Mouse (Mus musculus) neutrophil, adult 5-6 weeks (primary cell): ENCODE results near the gene Ganc. TPM values are rescaled to one million over a fixed set of nuclear protein-coding genes. Genes with fewer than 3 reads are reported as not detected.
A peak's percentile ranks its signal among the peaks of the same experiment; 100 is the strongest.

Experiments used
- ATAC-seq: fragments of 151-379, 151-347 bp; 2 replicates; pipeline ENCODE4 v1.8.0; 2017; ENCODE audit warnings: mild to moderate bottlenecking, moderate TSS enrichment; ENCODE audit not compliant: insufficient number of reproducible peaks, poor library complexity, low FRiP score, severe bottlenecking; ENCODE audit errors: extremely low read depth
- total RNA-seq: library from RNA; stranded (forward); fragments of 200-1000 nt; gene quantifications from 2 replicates; pipeline ENCODE4 v1.2.3, GENCODE M21; 2017

The Ganc gene
- total RNA-seq, 1 experiment from 2014 or later = 64.7 TPM

DNA sequence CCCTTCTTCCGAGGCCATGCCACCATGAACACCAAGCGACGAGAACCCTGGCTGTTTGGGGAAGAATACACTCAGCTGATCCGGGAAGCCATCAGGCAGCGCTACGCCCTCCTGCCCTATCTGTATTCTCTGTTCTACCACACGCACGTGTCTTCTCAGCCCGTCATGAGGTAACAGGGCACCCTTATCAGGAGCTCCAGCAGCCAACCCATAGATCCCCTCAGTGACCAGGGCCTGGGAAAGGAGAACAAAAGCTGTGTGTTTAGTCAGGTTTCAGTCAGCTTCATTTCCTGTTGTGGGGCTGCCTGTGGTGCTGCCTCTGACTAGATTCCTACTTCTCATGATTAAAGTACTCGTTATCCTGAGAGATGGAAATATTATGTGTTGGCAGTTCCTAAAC lies 42.7 kb downstream of the Ganc start:
- ATAC-seq = no peak

- no peak for ATAC-seq
Measured at GRCm38 (mm10) chr2:120447306-120447705, 43.6 kb downstream of the Ganc start.

GRCm38 (mm10) chr2:120450724-120451123 lies 47.0 kb downstream of the Ganc start:
- ATAC-seq = no peak

- ATAC-seq = no peak
Measured at GRCm38 (mm10) chr2:120452600-120452999, 48.9 kb downstream of the Ganc start.

DNA sequence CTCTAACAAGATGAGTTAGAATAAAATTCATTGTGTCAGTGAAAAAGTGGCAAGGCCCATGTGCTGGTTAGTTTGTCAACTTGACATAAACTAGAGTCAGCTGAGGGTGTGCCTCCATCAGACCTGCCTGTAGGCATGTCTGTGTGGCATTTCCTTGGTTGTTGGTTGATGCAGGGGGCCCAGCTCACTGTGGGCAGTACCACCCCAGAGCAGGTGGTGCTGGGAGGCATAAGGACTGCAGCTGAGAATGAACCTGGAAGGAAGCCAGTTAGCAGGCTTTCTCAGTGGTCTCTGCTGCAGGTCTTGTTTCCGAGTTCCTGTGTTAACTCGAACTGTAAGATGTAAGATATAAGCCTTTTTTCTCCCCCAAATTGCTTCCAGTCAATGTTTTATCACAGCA lies 51.3 kb downstream of the Ganc start:
- ATAC-seq = no peak

DNA sequence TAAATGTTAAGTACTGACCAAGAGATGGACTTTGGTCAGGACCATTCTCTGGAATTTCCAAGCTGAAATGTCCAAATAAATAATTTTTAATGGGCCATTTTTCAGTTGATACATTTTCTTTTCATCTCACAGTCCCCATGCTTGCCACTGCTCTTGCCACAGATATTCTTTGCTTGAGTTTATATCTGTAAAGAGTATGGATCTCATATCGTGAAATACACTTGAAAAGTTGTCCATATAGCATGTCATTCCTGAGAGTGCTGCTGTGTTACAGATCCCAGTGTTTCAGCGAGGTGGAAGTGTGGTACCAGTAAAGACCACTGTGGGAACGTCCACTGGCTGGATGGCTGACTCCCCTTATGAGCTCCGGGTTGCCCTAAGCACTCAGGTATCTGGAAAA lies 52.0 kb downstream of the Ganc start, which contains the start of gene Capn3:
Capn3 (plus strand) TSS at position 301 of the 400 bp plus-strand sequence.
- ATAC-seq = no peak

- no peak for ATAC-seq
Measured at GRCm38 (mm10) chr2:120460216-120460615, 56.5 kb downstream of the Ganc start.

GRCm38 (mm10) chr2:120463328-120463727 lies 59.6 kb downstream of the Ganc start:
- no peak for ATAC-seq

- ATAC-seq = no peak
Measured at GRCm38 (mm10) chr2:120464091-120464490, 60.4 kb downstream of the Ganc start.

DNA sequence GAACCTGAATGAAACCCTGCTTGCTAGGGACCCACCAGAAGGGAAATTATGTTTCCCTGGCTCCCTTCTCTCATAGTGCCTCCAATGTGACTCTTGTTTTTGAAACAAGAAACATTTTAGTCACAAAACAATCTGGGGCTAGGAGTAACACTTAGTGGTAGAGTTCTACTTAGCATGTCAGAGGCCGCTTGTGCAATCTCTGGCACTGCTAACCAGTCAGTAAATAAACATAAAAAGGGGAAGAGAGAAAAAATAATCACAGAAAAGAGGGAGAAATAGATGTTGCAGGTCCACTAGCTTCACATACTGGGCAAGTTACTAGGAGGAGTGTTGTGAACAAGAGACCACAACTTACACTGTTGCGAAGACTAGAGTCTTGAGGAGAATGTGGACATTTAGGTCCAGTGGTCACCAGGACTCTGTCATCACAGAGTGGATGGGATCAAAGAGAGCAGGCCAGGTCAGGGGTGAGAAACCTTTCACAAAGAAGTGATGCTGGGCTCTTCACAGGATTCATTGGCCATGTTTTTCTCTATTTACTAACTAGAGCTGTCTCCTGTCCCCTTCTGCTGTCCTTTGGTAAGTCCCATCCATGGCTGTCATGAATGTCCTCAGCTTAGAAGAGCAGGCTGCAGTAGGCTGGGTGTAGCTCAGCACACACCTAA lies 61.2 kb downstream of the Ganc start:
- ATAC-seq = no peak

GRCm38 (mm10) chr2:120465397-120465785 lies 61.7 kb downstream of the Ganc start:
- ATAC-seq = no peak

- no peak for ATAC-seq
Measured at GRCm38 (mm10) chr2:120468011-120468410, 64.3 kb downstream of the Ganc start.

DNA sequence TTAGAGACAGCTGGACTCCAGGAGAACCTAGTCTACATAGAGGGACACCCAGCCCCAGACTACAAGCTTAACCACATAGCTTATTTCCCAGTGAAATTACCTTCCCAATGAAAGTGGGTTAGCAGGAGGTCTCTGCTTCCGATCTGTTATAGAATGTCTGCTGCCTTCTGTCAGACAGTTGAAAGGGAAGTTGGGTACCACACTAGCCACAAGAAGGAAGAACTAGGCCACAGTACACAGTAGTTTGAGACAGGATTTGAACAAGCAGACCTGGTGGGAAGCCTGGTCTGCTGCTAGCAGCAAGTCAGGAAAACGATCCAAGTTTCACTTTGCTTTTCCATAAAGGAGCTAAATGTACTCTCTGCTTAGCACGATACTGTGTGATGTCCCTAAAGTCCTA lies 65.5 kb downstream of the Ganc start:
- no peak for ATAC-seq

DNA sequence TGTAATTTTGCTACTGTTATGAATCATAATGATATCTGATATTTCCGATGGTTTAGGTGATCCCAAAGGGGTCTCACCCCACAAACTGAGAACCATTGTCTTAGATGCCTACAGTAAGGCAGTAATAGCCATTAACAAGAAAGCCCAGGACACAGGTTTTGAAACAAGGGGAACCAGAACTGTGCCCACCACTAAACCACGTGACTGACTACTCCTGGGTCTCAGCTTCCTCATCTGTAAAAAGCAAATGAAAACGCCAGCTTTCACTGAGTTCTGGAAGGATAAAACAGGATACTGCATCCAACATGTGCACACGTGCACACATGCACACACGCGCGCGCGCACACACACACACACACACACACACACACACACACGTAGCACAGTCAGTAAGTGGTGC lies 66.0 kb downstream of the Ganc start:
- no peak for ATAC-seq

DNA sequence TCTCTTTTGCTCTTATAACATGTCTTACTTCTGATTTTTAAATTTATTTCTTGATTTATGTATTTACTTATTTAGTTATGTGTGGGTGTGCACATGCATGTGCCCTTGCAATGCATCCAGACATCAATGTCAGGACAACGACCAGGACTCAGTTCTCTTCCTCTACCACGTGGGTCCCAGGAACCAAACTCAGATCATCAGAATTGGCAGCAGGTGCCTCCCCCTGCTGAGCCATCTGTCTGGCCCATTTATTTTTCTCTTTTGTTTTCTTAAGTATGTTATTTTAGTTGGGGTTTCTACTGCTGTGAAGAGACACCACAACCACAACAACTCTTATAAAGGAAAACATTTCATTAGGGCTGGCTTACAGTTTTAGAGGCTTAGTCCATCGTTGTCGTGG lies 67.2 kb downstream of the Ganc start:
- ATAC-seq = no peak

DNA sequence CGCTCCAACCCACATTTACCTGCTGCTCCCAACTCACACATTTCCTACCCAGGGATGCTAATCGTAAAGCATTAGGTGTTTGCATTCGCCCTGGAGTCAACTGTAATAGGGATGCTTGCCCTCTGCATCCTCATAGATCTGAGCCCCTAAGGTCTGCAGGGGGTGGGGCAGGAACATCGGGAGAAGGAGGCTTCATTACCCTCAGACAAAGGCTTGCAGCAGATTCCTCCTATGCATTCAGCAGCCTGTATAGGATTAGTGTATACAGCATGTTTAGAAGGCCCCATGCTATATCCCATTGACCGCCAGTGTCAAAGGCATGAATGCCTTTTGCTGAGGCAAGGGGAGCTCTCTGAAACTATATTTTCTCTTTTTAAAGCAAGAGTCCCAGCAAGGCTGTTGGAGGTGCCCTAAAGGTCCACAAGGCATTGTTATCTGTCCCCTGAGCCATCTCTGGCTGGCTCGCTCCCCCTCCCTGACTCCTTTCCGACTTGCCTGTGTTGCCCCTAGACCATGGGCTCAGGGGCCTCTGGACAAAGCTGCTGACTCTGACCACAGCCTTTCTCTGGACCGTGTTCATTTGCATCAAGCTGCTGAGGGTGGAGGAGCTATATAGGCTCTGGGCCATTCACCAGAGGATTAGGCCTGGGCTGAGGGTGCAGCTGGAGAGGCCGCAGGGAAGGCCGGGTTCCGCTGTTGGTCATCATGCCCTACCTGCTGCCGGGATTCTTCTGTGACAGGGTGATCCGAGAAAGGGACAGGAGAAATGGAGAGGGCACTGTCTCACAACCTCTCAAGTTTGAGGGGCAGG lies 72.8 kb downstream of the Ganc start:
- no peak for ATAC-seq

DNA sequence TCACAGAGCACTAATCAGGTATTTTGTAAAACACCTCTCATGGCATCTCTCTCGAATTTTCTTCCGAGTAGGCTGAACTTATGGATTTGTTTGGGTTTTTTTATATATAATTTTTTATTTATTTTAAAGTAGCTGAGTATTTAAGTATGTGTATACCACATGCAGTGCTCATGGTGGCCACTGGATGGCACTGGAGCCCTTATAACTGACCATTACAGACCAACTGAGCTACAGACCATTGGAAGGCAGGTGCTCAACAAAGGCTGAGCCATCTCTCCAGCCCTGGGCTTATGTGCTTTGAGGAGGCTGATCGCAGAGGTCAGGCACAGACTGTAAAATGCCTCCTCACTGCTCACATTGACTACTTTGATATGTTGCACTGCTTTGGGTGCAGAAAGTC lies 74.9 kb downstream of the Ganc start:
- peak; percentile 87 for ATAC-seq

DNA sequence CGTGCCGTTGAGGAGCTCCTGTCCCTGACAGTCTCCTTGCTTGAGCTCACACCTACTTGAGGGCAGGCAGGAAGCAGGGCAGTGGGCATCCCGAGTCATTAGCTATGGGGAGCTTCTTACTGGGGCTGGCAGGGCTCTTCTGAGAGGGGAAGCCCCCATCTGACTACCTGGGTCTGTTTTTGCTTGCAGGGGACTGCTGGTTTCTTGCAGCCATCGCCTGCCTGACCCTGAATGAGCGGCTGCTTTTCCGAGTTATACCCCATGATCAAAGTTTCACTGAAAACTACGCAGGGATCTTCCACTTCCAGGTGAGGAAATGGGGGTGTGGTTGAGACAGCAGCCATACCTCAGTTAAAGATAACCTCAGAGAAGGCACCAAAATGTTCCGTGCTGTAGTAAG lies 78.2 kb downstream of the Ganc start:
- ATAC-seq = no peak

GRCm38 (mm10) chr2:120482506-120483389 lies 79.1 kb downstream of the Ganc start:
- ATAC-seq = no peak

GRCm38 (mm10) chr2:120484241-120484640 lies 80.5 kb downstream of the Ganc start:
- no peak for ATAC-seq
